Mouse (Mus musculus) limb, embryonic 14.5 days (tissue): ENCODE results near the gene Atat1. TPM values are rescaled to one million over a fixed set of nuclear protein-coding genes. Genes with fewer than 3 reads are reported as not detected.

ENCODE experiments used
- ATAC-seq: fragments of 200-750 bp; cut with Nextera tagmentation; 2 replicates; pipeline ENCODE4 v1.8.0; 2017; ENCODE audit warnings: low read depth, moderate number of reproducible peaks, moderate TSS enrichment; ENCODE audit not compliant: low FRiP score
- DNase-seq: peaks from one replicate; pipeline ENCODE4 v3.0.0-alpha.2; 2015; ENCODE audit warnings: low spot score
- H3K27ac ChIP-seq: fragments of 300-500 bp; sonication (generic); replicated peaks from 2 replicates; pipeline ENCODE4 v1.5.1; 2014; ENCODE audit warnings: low read depth, mild to moderate bottlenecking, low read length, moderate library complexity, mixed read lengths
- H3K27me3 ChIP-seq: fragments of 300-500 bp; sonication (generic); 2 replicates; pipeline ENCODE4 v1.6.1; 2014; ENCODE audit warnings: low read length, mixed read lengths; ENCODE audit not compliant: control insufficient read depth, insufficient read depth
- H3K36me3 ChIP-seq: fragments of 300-500 bp; sonication (generic); 2 replicates; pipeline ENCODE4 v1.6.1; 2014; ENCODE audit warnings: mild to moderate bottlenecking, low read length, moderate library complexity, mixed read lengths; ENCODE audit not compliant: control insufficient read depth, insufficient read depth
- H3K4me1 ChIP-seq: fragments of 300-500 bp; sonication (generic); 2 replicates; pipeline ENCODE4 v1.6.1; 2014; ENCODE audit warnings: antibody characterized with exemption, low read length, mixed read lengths; ENCODE audit not compliant: control insufficient read depth, insufficient read depth
- H3K4me2 ChIP-seq: fragments of 300-500 bp; sonication (generic); replicated peaks from 2 replicates; pipeline ENCODE4 v1.6.1; 2014; ENCODE audit warnings: low read depth, mild to moderate bottlenecking, low read length, moderate library complexity; ENCODE audit not compliant: severe bottlenecking
- H3K4me3 ChIP-seq: fragments of 300-500 bp; sonication (generic); replicated peaks from 2 replicates; pipeline ENCODE4 v1.5.1; 2014; ENCODE audit warnings: low read length
- H3K9ac ChIP-seq: fragments of 300-500 bp; sonication (generic); 2 replicates; pipeline ENCODE4 v1.6.1; 2014; ENCODE audit warnings: mild to moderate bottlenecking, low read depth, low read length, moderate library complexity; ENCODE audit not compliant: severe bottlenecking
- H3K9me3 ChIP-seq: fragments of 300-500 bp; sonication (generic); 2 replicates; pipeline ENCODE4 v1.6.1; 2016; ENCODE audit warnings: low read length; ENCODE audit not compliant: control insufficient read depth
- POLR2A ChIP-seq: fragments of 200-500 bp; IDR thresholded peaks from 2 replicates; pipeline ENCODE4 v1.8.0; 2012; ENCODE audit warnings: inconsistent platforms, mild to moderate bottlenecking, moderate library complexity, borderline replicate concordance; ENCODE audit not compliant: insufficient read depth, insufficient read length; ENCODE audit errors: extremely low read depth
- WGBS: fragments of 180-500 bp; shearing (Covaris S2); extraction: QIAGEN DNeasy Blood & Tissue Kit; methylation state at CpG from one replicate; pipeline ENCODE4 v1.1.7; 2014; 5-methylcytosine and 5-hydroxymethylcytosine counted together
- polyA plus RNA-seq, 2 experiments: library from polyadenylated mRNA; depleted of rRNA in 1 of 2; stranded (reverse) in 1 of 2; unstranded in 1 of 2; fragments of >200 nt; fragmentation: Nextera tagmentation in 1 of 2; extraction: Ambion mirVana in 1 of 2; gene quantifications; 2 replicates each; pipeline versions ENCODE4 v1.2.1 to v1.2.3; 2012 to 2014

The Atat1 gene
- polyA plus RNA-seq, 2 experiments, result 68.7 to 157 TPM

- Histone ChIP-seq H3K9ac (no peak overlapping the region), H3K36me3 (peaks cover 85% of the 10 kb centered on the region), H3K27ac (no peak overlapping the region), H3K9me3 (no peaks in the 10 kb centered on the region), H3K27me3 (no peaks in the 10 kb centered on the region), H3K4me1 (no peaks in the 10 kb centered on the region), H3K4me2 (no peak overlapping the region), H3K4me3 (no peak overlapping the region)
- ATAC-seq, result no peak
- DNase-seq, result no peak
- no peak for TF ChIP-seq POLR2A
- WGBS, result 89% methylated on average over 9 of the region's 9 CpGs
Measured at GRCm38 (mm10) chr17:35903343-35903991, 6.4 kb downstream of the Atat1 start.

- no peak overlapping the region for H3K4me3 ChIP-seq
- WGBS, result 87% methylated on average over 3 of the region's 3 CpGs
- H3K36me3 ChIP-seq, result peaks cover 71% of the 10 kb centered on the region
- H3K27me3 ChIP-seq, result no peaks in the 10 kb centered on the region
- H3K9ac ChIP-seq, result no peak overlapping the region
- no peaks in the 10 kb centered on the region for H3K9me3 ChIP-seq
- DNase-seq (no peak), ATAC-seq (no peak)
- no peak overlapping the region for H3K27ac ChIP-seq
- H3K4me1 ChIP-seq, result 0 out of 2 replicates have a peak, but pooled peaks cover 11% of the 10 kb centered on the region
- no peak overlapping the region for H3K4me2 ChIP-seq
- TF ChIP-seq POLR2A, result no peak
Measured at GRCm38 (mm10) chr17:35900636-35901035, 9.2 kb downstream of the Atat1 start.

- no peak for DNase-seq
- H3K27me3 ChIP-seq, result no peaks in the 10 kb centered on the region
- 39% methylated on average over 23 of the region's 23 CpGs for WGBS
Measured at GRCm38 (mm10) chr17:35897644-35898573, 12.0 kb downstream of the Atat1 start.

GRCm38 (mm10) chr17:35896781-35897643 is 12.9 kb downstream of the Atat1 start, which contains the start of gene 2310061I04Rik:
2310061I04Rik (minus strand) TSS chr17:35897431.
- peaks cover 61% of the 10 kb centered on the region for H3K36me3 ChIP-seq
- H3K4me3 ChIP-seq, result peak within 1 kb of the TSS; percentile 79
- peak within 1 kb of the TSS; percentile 99 for H3K4me2 ChIP-seq
- H3K27me3 ChIP-seq, result no peaks in the 10 kb centered on the region
- peak; percentile 93 for DNase-seq
- ATAC-seq, result peak; percentile 93
- no peaks in the 10 kb centered on the region for H3K9me3 ChIP-seq
- peak within 1 kb of the TSS; percentile 84 for H3K27ac ChIP-seq
- no peak for TF ChIP-seq POLR2A
- H3K9ac ChIP-seq, result peak within 1 kb of the TSS; percentile 80
- WGBS, result 0% methylated on average over 40 of the region's 86 CpGs
- H3K4me1 ChIP-seq, result 0 out of 2 replicates have a peak, but pooled peaks cover 11% of the 10 kb centered on the region

More at GRCm38 (mm10) chr17:35897644-35898573, 12.0 kb downstream of the Atat1 start:
- Histone ChIP-seq H3K4me3 (peak overlapping the region; percentile 79), H3K36me3 (peaks cover 63% of the 10 kb centered on the region), H3K4me1 (0 out of 2 replicates have a peak, but pooled peaks cover 11% of the 10 kb centered on the region), H3K9me3 (no peaks in the 10 kb centered on the region), H3K9ac (peak overlapping the region; percentile 80), H3K27ac (no peak overlapping the region), H3K4me2 (peak overlapping the region; percentile 99)
- peak; percentile 12 for ATAC-seq
- no peak for TF ChIP-seq POLR2A
